Comparison of ENCODE assay signal across 8 mouse cellular contexts in genomic region chr8:121874031-121874430, GRCm38 (mm10). TPM values are rescaled to one million over a fixed set of nuclear protein-coding genes. Genes with fewer than 3 reads are reported as not detected.
DNase-seq lines count a peak whose midpoint lies in the region; ATAC-seq and TF ChIP-seq lines count a peak whose summit lies in the region.

No protein-coding gene starts in this region.

- no peak overlapping the region for H3K4me2 ChIP-seq in lung, embryonic 16.5 days (ENCODE audit: low read depth, low read length)

- peak; percentile 75 to 88 for DNase-seq in adrenal gland, adult (ENCODE audit: inconsistent age in 2 of 2, low spot score in 1 of 2)
- no peak for DNase-seq in adrenal gland, postnatal 4 days (ENCODE audit: low spot score in 2 of 2)
- DNase-seq in adrenal gland, adult 2 months = peak; percentile 77
- peak; percentile 77 for DNase-seq in gastrocnemius, postnatal 14 days
- DNase-seq in kidney, adult 9 months = peak; percentile 67
- DNase-seq in thymus, postnatal 36 days = peak; percentile 16 to 29
- DNase-seq in cerebellum, adult 2 months = no peak

- intact Hi-C loops in gastrocnemius, postnatal 14 days (cut with DNase I; ENCODE audit: low total_unique reads) = no loop called here

- no peak for TF ChIP-seq POLR2A in cerebellum, adult 2 months (IDR thresholded peaks at IDR 0.05; ENCODE audit: borderline replicate concordance, insufficient read depth, low read length)

- no peaks in the 10 kb centered on the region for H3K36me3 ChIP-seq in lung, embryonic 16.5 days (ENCODE audit: control insufficient read depth, insufficient read depth, low read length)

- H3K27ac ChIP-seq in lung, embryonic 16.5 days (ENCODE audit: low read length) = no peak overlapping the region
- no peak overlapping the region for H3K27ac ChIP-seq in cerebellum, adult 2 months (ENCODE audit: insufficient read depth, low read length)

- ATAC-seq in lung, embryonic 16.5 days (ENCODE audit: low read depth) = peak; percentile 68

- WGBS in lung, embryonic 16.5 days = 47% methylated on average over 9 of the region's 9 CpGs
- WGBS in cerebellum, adult 2 months = 80% methylated on average over 9 of the region's 9 CpGs

- H3K9ac ChIP-seq in lung, embryonic 16.5 days (ENCODE audit: low read length) = no peak overlapping the region

- no peak for TF ChIP-seq CTCF in cerebellum, adult 2 months (IDR thresholded peaks at IDR 0.05; ENCODE audit: borderline replicate concordance, insufficient read depth, low read depth, low read length)

- no peaks in the 10 kb centered on the region for H3K27me3 ChIP-seq in lung, embryonic 16.5 days (ENCODE audit: control insufficient read depth, insufficient read depth, low read depth, low read length)
- no peaks in the 10 kb centered on the region for H3K27me3 ChIP-seq in cerebellum, adult 2 months (ENCODE audit: control insufficient read depth, insufficient read depth, low read length)

- peaks cover 7% of the 10 kb centered on the region for H3K4me1 ChIP-seq in lung, embryonic 16.5 days (replicated peaks; ENCODE audit: control insufficient read depth, insufficient read depth, low read length)
- H3K4me1 ChIP-seq in cerebellum, adult 2 months (ENCODE audit: control insufficient read depth, insufficient read depth, low read length) = no peaks in the 10 kb centered on the region

- H3K4me3 ChIP-seq in lung, embryonic 16.5 days (ENCODE audit: low read length) = no peak overlapping the region
- H3K4me3 ChIP-seq in cerebellum, adult 2 months (replicated peaks; ENCODE audit: insufficient read depth, low read depth, low read length) = no peak overlapping the region

- H3K9me3 ChIP-seq in lung, embryonic 16.5 days (ENCODE audit: control insufficient read depth, low read length) = no peaks in the 10 kb centered on the region

RNA-seq across cellular contexts. Expression of gene Slc7a5, which starts 33.5 kb away (rescaled TPM):
- total RNA-seq in adrenal gland, postnatal 4 days (2021) = 10 to 100 TPM; 56.2 to 59.0 TPM
- total RNA-seq in adrenal gland, adult 2 months (2021) = 10 to 100 TPM; 38.9 to 46.4 TPM
- 93.9 and 97.5 TPM in 2 replicates for polyA plus RNA-seq in adrenal gland, adult 2 months (2012; rRNA removed)
- 1 to 10 TPM; 4.2 to 5.7 TPM for total RNA-seq in gastrocnemius, postnatal 14 days (2021)
- 10.4 and 10.7 TPM in 2 replicates for polyA plus RNA-seq in lung, embryonic 16.5 days (2015; fragmentation: Nextera tagmentation; extraction: Ambion mirVana)
- polyA plus RNA-seq in cerebellum, adult 2 months (2012; rRNA removed) = 70.7 and 78.0 TPM in 2 replicates

RNA-seq across cellular contexts. Expression of gene Klhdc4, which starts 44.7 kb away (rescaled TPM):
- total RNA-seq in adrenal gland, postnatal 4 days (2021) = 10 to 100 TPM; 29.9 TPM
- 10 to 100 TPM; 17.2 to 25.6 TPM for total RNA-seq in adrenal gland, adult 2 months (2021)
- 12.2 and 14.9 TPM in 2 replicates for polyA plus RNA-seq in adrenal gland, adult 2 months (2012; rRNA removed)
- 1 to 10 TPM; 8.1 to 9.7 TPM for total RNA-seq in gastrocnemius, postnatal 14 days (2021)
- polyA plus RNA-seq in lung, embryonic 16.5 days (2015; fragmentation: Nextera tagmentation; extraction: Ambion mirVana) = 33.2 and 34.6 TPM in 2 replicates
- 43.6 and 47.1 TPM in 2 replicates for polyA plus RNA-seq in cerebellum, adult 2 months (2012; rRNA removed)

Comparison
In these comparisons a context has a peak if more than half of its experiments do, and no peak if none do; other contexts are left out.
1. DNase-seq: peak in adrenal gland, adult (2 of 2), adrenal gland, adult 2 months (single experiment), gastrocnemius, postnatal 14 days (single experiment), kidney, adult 9 months (single experiment) and thymus, postnatal 36 days (2 of 2); none in adrenal gland, postnatal 4 days (0 of 2) and cerebellum, adult 2 months (0 of 2).
2. RNA of gene Slc7a5, which starts 33.5 kb away (total RNA-seq): 56.2 to 59.0 TPM in adrenal gland, postnatal 4 days and 38.9 to 46.4 TPM in adrenal gland, adult 2 months; 4.2 to 5.7 TPM in gastrocnemius, postnatal 14 days; every median in the first group is over 4 times any median in the second.